ENCODE assay signal across 8 mouse cellular contexts in genomic region chr8:70769359-70769758, GRCm38 (mm10). TPM values are rescaled to one million over a fixed set of nuclear protein-coding genes. Genes with fewer than 3 reads are reported as not detected.
DNase-seq lines count a peak whose midpoint lies in the region; ATAC-seq lines count a peak whose summit lies in the region.

No protein-coding gene starts in this region.

- peak; percentile 86 to 88 for DNase-seq in gastrocnemius, adult 8-10 months (ENCODE audit: low spot score in 2 of 2)
- peak; percentile 96 to 97 for DNase-seq in left cerebral cortex, postnatal 25 days (ENCODE audit: low spot score in 2 of 2)
- DNase-seq in midbrain, embryonic 10.5 days (ENCODE audit: low spot score) = peak; percentile 94
- DNase-seq in right cerebral cortex, postnatal 36 days (ENCODE audit: low spot score in 2 of 2) = peak; percentile 90 to 91
- DNase-seq in urinary bladder, postnatal 4 days (ENCODE audit: low spot score in 2 of 2) = peak; percentile 86 to 97

- H3K27me3 ChIP-seq in intestine, embryonic 15.5 days (replicated peaks) = no peaks in the 10 kb centered on the region
- H3K27me3 ChIP-seq in midbrain, embryonic 10.5 days (ENCODE audit: low read depth, poor library complexity, severe bottlenecking) = peaks cover 52% of the 10 kb centered on the region

- no peak overlapping the region for H3K4me2 ChIP-seq in intestine, embryonic 15.5 days (replicated peaks)

- H3K4me3 ChIP-seq in intestine, embryonic 15.5 days (replicated peaks) = no peak overlapping the region
- no peak overlapping the region for H3K4me3 ChIP-seq in midbrain, embryonic 10.5 days

- no peak overlapping the region for H3K9ac ChIP-seq in intestine, embryonic 15.5 days

- H3K4me1 ChIP-seq in intestine, embryonic 15.5 days (replicated peaks) = peaks cover 52% of the 10 kb centered on the region
- H3K4me1 ChIP-seq in midbrain, embryonic 10.5 days = peaks cover 44% of the 10 kb centered on the region

- no peaks in the 10 kb centered on the region for H3K9me3 ChIP-seq in intestine, embryonic 15.5 days
- H3K9me3 ChIP-seq in midbrain, embryonic 10.5 days (replicated peaks) = no peaks in the 10 kb centered on the region

- H3K27ac ChIP-seq in intestine, embryonic 15.5 days = no peak overlapping the region
- H3K27ac ChIP-seq in midbrain, embryonic 10.5 days (replicated peaks) = no peak overlapping the region

- ATAC-seq in activated CD4-positive, CD25-positive, alpha-beta regulatory T cell, adult 4 months = peak; percentile 74
- ATAC-seq in common myeloid progenitor, adult 5-6 weeks (replicated peaks; ENCODE audit: low read depth, poor library complexity, severe bottlenecking) = peak; percentile 82
- ATAC-seq in intestine, embryonic 15.5 days = peak; percentile 56

- WGBS in intestine, embryonic 15.5 days = 6% methylated on average over 26 of the region's 26 CpGs
- 10% methylated on average over 26 of the region's 26 CpGs for WGBS in midbrain, embryonic 10.5 days

- peaks cover 34% of the 10 kb centered on the region for H3K36me3 ChIP-seq in intestine, embryonic 15.5 days
- peaks cover 68% of the 10 kb centered on the region for H3K36me3 ChIP-seq in midbrain, embryonic 10.5 days

- intact Hi-C loops in left cerebral cortex, postnatal 25 days (cut with DNase I) = no loop called here

RNA-seq across cellular contexts. Expression of gene Pik3r2, which starts 7.2 kb away (rescaled TPM):
- polyA plus RNA-seq in activated CD4-positive, CD25-positive, alpha-beta regulatory T cell, adult 4 months (2017; shearing (Covaris generic)) = 1 to 10 TPM; 3.9 to 5.1 TPM
- total RNA-seq in common myeloid progenitor, adult 5-6 weeks (2017) = 19.8 and 23.7 TPM in 2 replicates
- total RNA-seq in gastrocnemius, adult 8-10 months (2022) = 10 to 100 TPM; 14.5 to 17.4 (median 16.0) TPM
- 53.1 and 55.3 TPM in 2 replicates for polyA plus RNA-seq in intestine, embryonic 15.5 days (2015; fragmentation: Nextera tagmentation; extraction: Ambion mirVana)
- 100 to 1,000 TPM; 150 to 152 TPM for total RNA-seq in left cerebral cortex, postnatal 25 days (2021)
- 66.2 and 66.6 TPM in 2 replicates for polyA plus RNA-seq in midbrain, embryonic 10.5 days (2016; fragmentation: Nextera tagmentation; extraction: Ambion mirVana)

RNA-seq across cellular contexts. Expression of gene Mpv17l2, which starts 8.6 kb away (rescaled TPM):
- polyA plus RNA-seq in activated CD4-positive, CD25-positive, alpha-beta regulatory T cell, adult 4 months (2017; shearing (Covaris generic)) = 10 to 100 TPM; 35.6 to 41.7 TPM
- total RNA-seq in common myeloid progenitor, adult 5-6 weeks (2017) = 10.6 and 11.7 TPM in 2 replicates
- 10 to 100 TPM; 19.7 to 24.6 (median 22.2) TPM for total RNA-seq in gastrocnemius, adult 8-10 months (2022)
- polyA plus RNA-seq in intestine, embryonic 15.5 days (2015; fragmentation: Nextera tagmentation; extraction: Ambion mirVana) = 59.1 and 72.6 TPM in 2 replicates
- 10 to 100 TPM; 34.5 to 43.2 TPM for total RNA-seq in left cerebral cortex, postnatal 25 days (2021)
- 31.7 and 34.6 TPM in 2 replicates for polyA plus RNA-seq in midbrain, embryonic 10.5 days (2016; fragmentation: Nextera tagmentation; extraction: Ambion mirVana)

RNA-seq across cellular contexts. Expression of gene Rab3a, which starts 14.9 kb away (rescaled TPM):
- polyA plus RNA-seq in activated CD4-positive, CD25-positive, alpha-beta regulatory T cell, adult 4 months (2017; shearing (Covaris generic)) = 1 to 10 TPM; 3.8 to 5.4 TPM
- 1.5 and 4.2 TPM in 2 replicates for total RNA-seq in common myeloid progenitor, adult 5-6 weeks (2017)
- total RNA-seq in gastrocnemius, adult 8-10 months (2022) = 10 to 100 TPM; 28.5 to 34.0 (median 32.3) TPM
- 24.0 and 26.0 TPM in 2 replicates for polyA plus RNA-seq in intestine, embryonic 15.5 days (2015; fragmentation: Nextera tagmentation; extraction: Ambion mirVana)
- 100 to 1,000 TPM; 830 to 904 TPM for total RNA-seq in left cerebral cortex, postnatal 25 days (2021)
- 17.2 and 40.7 TPM in 2 replicates for polyA plus RNA-seq in midbrain, embryonic 10.5 days (2016; fragmentation: Nextera tagmentation; extraction: Ambion mirVana)

RNA-seq across cellular contexts. Expression of gene Mast3, which starts 35.5 kb away (rescaled TPM):
- 10 to 100 TPM; 19.0 to 19.4 TPM for polyA plus RNA-seq in activated CD4-positive, CD25-positive, alpha-beta regulatory T cell, adult 4 months (2017; shearing (Covaris generic))
- total RNA-seq in common myeloid progenitor, adult 5-6 weeks (2017) = 21.7 and 22.2 TPM in 2 replicates
- 1 to 10 TPM; 1.7 to 4.5 (median 2.4) TPM for total RNA-seq in gastrocnemius, adult 8-10 months (2022)
- polyA plus RNA-seq in intestine, embryonic 15.5 days (2015; fragmentation: Nextera tagmentation; extraction: Ambion mirVana) = 13.2 and 16.8 TPM in 2 replicates
- total RNA-seq in left cerebral cortex, postnatal 25 days (2021) = 100 to 1,000 TPM; 298 to 350 TPM
- 9.8 and 12.1 TPM in 2 replicates for polyA plus RNA-seq in midbrain, embryonic 10.5 days (2016; fragmentation: Nextera tagmentation; extraction: Ambion mirVana)

RNA-seq across cellular contexts. Expression of gene Il12rb1, which starts 38.9 kb away (rescaled TPM):
- polyA plus RNA-seq in activated CD4-positive, CD25-positive, alpha-beta regulatory T cell, adult 4 months (2017; shearing (Covaris generic)) = 10 to 100 TPM; 16.5 to 29.5 TPM
- total RNA-seq in common myeloid progenitor, adult 5-6 weeks (2017) = 1.6 and 3.5 TPM in 2 replicates
- total RNA-seq in gastrocnemius, adult 8-10 months (2022) = not detected
- 0.29 and 0.40 TPM in 2 replicates for polyA plus RNA-seq in intestine, embryonic 15.5 days (2015; fragmentation: Nextera tagmentation; extraction: Ambion mirVana)
- under 1 TPM; 0.80 to 0.83 TPM for total RNA-seq in left cerebral cortex, postnatal 25 days (2021)
- polyA plus RNA-seq in midbrain, embryonic 10.5 days (2016; fragmentation: Nextera tagmentation; extraction: Ambion mirVana) = 0.05 and 0.11 TPM in 2 replicates

Comparison
In these comparisons a context has a peak if more than half of its experiments do, and no peak if none do; other contexts are left out.
1. RNA of gene Rab3a, which starts 14.9 kb away (total RNA-seq): 830 to 904 TPM in left cerebral cortex, postnatal 25 days; 28.5 to 34.0 TPM in gastrocnemius, adult 8-10 months and 1.5 to 4.2 TPM in common myeloid progenitor, adult 5-6 weeks; every median in the first group is over 10 times any median in the second.
2. Peak in every context shown above with its lines, with median percentiles within 50 percentile points of each other: ATAC-seq and DNase-seq.